Mouse (Mus musculus) lung, embryonic 14.5 days (tissue): Measurements from ENCODE around the gene Ulk4. TPM values are rescaled to one million over a fixed set of nuclear protein-coding genes. Genes with fewer than 3 reads are reported as not detected.

Experiments
- ATAC-seq: fragments of 200-750 bp; cut with Nextera tagmentation; 2 replicates; pipeline ENCODE4 v1.8.0; 2017; ENCODE audit warnings: mild to moderate bottlenecking, moderate TSS enrichment, moderate library complexity; ENCODE audit not compliant: insufficient read depth
- DNase-seq: peaks from one replicate; pipeline ENCODE4 v3.0.0-alpha.2; 2015
- H3K27ac ChIP-seq: fragments of 300-500 bp; sonication (generic); 2 replicates; pipeline ENCODE4 v1.5.1; 2014; ENCODE audit warnings: low read depth, mild to moderate bottlenecking, moderate library complexity
- H3K27me3 ChIP-seq: fragments of 300-500 bp; sonication (generic); 2 replicates; pipeline ENCODE4 v1.6.1; 2014; ENCODE audit warnings: low read length, control low read depth; ENCODE audit not compliant: insufficient read depth
- H3K36me3 ChIP-seq: fragments of 300-500 bp; sonication (generic); 2 replicates; pipeline ENCODE4 v1.6.1; 2014; ENCODE audit warnings: control low read depth; ENCODE audit not compliant: insufficient read depth
- H3K4me1 ChIP-seq: fragments of 300-500 bp; sonication (generic); 2 replicates; pipeline ENCODE4 v1.6.1; 2014; ENCODE audit warnings: antibody characterized with exemption, control low read depth; ENCODE audit not compliant: insufficient read depth
- H3K4me2 ChIP-seq: fragments of 300-500 bp; sonication (generic); 2 replicates; pipeline ENCODE4 v1.6.1; 2014; ENCODE audit warnings: mild to moderate bottlenecking
- H3K4me3 ChIP-seq: fragments of 300-500 bp; sonication (generic); 2 replicates; pipeline ENCODE4 v1.5.1; 2014; ENCODE audit warnings: low read depth, low read length
- H3K9ac ChIP-seq: fragments of 300-500 bp; sonication (generic); 2 replicates; pipeline ENCODE4 v1.6.1; 2014
- H3K9me3 ChIP-seq: fragments of 300-500 bp; sonication (generic); 2 replicates; pipeline ENCODE4 v1.6.1; 2016; ENCODE audit warnings: low read depth, low read length, control low read depth
- CTCF ChIP-seq: IDR thresholded peaks from 2 replicates; pipeline ENCODE4 v1.5.1; 2016; ENCODE audit warnings: antibody characterized with exemption, low read depth
- WGBS: fragments of 180-500 bp; shearing (Covaris S2); extraction: QIAGEN DNeasy Blood & Tissue Kit; methylation state at CpG from one replicate; pipeline ENCODE4 v1.1.7; 2014; 5-methylcytosine and 5-hydroxymethylcytosine counted together
- polyA plus RNA-seq: library from polyadenylated mRNA; unstranded; fragments of >200 nt; fragmentation: Nextera tagmentation; extraction: Ambion mirVana; gene quantifications from 2 replicates; pipeline ENCODE4 v1.2.1, GENCODE M21; 2014

Gene Ulk4
- polyA plus RNA-seq, 1 experiment from 2014 or later: 125 TPM

DNA sequence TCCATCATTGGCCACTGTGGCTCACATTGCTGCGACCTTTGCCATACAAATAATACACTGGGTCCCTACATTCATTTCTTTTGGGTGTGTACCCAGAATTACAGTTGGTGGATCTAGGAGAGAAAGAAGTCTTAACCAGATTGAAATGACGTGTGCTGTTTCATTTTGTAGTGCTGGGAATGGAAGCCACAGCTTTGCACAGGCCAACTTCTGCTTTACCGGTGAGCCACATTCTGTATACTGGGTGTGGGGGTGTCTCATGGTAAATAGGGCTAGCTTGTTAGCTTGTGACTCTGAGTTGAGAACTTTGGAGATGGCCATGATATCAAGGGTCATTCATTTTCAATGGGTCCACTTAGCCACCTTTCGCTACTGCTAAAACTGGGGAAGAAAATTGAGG is 28.5 kb upstream of the Ulk4 start:
- no peak for DNase-seq
- Histone ChIP-seq H3K4me2 (no peak overlapping the region), H3K36me3 (no peaks in the 10 kb centered on the region), H3K4me1 (no peaks in the 10 kb centered on the region), H3K9me3 (no peaks in the 10 kb centered on the region), H3K9ac (no peak overlapping the region), H3K27me3 (no peaks in the 10 kb centered on the region), H3K27ac (no peak overlapping the region), H3K4me3 (no peak overlapping the region)
- WGBS: 90% methylated on average over 4 of the region's 4 CpGs
- TF ChIP-seq CTCF: no peak
- no peak for ATAC-seq

DNA sequence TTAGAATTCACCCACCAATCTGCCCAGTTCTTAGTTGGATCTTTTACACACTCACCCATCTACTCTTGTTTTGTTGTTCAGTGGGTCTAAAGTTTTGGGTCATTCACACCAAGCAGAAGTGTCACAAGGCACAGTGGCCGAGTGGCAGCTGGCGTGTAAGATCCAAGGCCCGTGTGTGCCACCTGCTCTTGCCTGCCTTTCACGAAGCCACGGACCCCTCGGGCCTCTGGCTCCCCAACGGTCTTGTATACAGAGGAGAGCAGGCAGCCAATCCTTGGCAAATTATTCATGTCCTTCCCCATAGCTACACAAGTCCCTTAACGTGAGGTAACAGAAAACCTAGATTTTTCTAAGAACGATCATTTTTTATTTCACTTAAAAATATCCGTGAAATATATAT is 27.5 kb upstream of the Ulk4 start:
- Histone ChIP-seq H3K4me1 (peaks cover 5% of the 10 kb centered on the region; the same call in 1 of the 2 replicates), H3K9me3 (no peaks in the 10 kb centered on the region), H3K4me2 (no peak overlapping the region), H3K27ac (no peak overlapping the region), H3K4me3 (no peak overlapping the region), H3K36me3 (no peaks in the 10 kb centered on the region), H3K27me3 (no peaks in the 10 kb centered on the region), H3K9ac (no peak overlapping the region)
- ATAC-seq (no peak), DNase-seq (no peak)
- 81% methylated on average over 10 of the region's 10 CpGs for WGBS
- no peak for TF ChIP-seq CTCF

DNA sequence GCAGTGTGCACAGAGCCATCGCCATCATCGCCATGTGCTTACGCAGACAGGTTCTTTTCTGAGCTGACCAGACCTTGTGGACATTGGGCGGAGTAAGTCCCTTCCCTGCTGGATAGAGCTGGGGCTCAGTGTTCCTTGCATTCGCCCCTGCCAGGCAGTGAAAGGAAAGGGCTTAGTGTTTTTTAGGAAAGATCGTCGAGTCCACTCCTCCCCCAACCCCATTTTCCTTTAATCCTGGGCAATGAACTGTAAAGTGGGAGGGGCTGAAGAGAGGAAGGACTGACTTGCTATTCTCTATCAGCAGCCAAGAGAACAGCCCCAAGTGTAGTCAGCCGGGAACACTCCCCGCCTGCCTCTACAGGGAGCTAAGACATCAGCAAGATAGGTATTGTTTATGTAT is 26.8 kb upstream of the Ulk4 start:
- WGBS: 63% methylated on average over 9 of the region's 9 CpGs
- Histone ChIP-seq H3K4me3 (no peak overlapping the region), H3K27me3 (no peaks in the 10 kb centered on the region), H3K9me3 (no peaks in the 10 kb centered on the region), H3K9ac (no peak overlapping the region), H3K4me1 (peaks cover 13% of the 10 kb centered on the region), H3K27ac (no peak overlapping the region), H3K4me2 (no peak overlapping the region), H3K36me3 (no peaks in the 10 kb centered on the region)
- DNase-seq: no peak
- ATAC-seq: no peak
- no peak for TF ChIP-seq CTCF

DNA sequence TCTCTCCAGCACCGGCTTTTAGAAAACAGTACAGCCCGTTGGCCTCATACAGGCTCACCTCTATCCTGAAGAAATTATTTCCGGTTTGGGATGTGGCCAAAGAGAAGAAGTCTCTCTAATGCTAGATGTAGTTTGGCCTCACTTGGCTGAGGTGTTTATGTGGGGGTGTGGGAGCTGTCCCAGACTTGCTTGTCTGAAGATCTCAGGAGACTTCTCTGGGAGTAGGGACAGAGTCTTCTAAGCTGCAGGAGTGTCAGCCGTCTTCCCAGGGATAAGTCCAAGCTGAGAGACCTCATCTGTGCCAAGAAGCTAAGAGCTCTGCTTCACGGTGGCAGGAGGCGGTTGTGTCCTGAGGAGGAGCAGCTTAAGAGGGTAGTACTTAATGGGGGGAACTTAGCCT is 26.1 kb upstream of the Ulk4 start:
- Histone ChIP-seq H3K27me3 (no peaks in the 10 kb centered on the region), H3K27ac (peak overlapping the region; percentile 30; the same call in 1 of the 2 replicates), H3K9ac (no peak overlapping the region), H3K36me3 (no peaks in the 10 kb centered on the region), H3K4me1 (peaks cover 16% of the 10 kb centered on the region), H3K4me2 (no peak overlapping the region), H3K9me3 (no peaks in the 10 kb centered on the region), H3K4me3 (no peak overlapping the region)
- no peak for TF ChIP-seq CTCF
- DNase-seq (no peak), ATAC-seq (no peak)
- WGBS: 55% methylated on average over 6 of the region's 6 CpGs

DNA sequence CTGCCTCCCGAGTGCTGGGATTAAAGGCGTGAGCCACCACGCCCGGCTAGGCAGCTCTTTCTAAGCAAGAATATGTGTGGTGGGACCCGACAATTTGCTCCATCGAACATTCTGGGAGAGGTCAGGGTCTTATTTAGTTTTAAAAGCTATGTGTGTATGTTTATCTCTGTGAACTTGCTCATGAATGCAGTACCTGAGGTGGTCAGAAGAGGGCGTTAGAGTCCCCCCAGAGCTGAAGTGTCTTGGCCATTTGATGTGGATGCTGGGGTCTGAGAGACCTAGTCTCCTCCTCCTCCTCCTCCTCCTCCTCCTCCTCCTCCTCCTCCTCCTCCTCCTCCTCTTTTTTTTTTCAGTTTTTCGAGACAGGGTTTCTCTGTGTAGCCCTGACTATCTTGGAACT is 25.5 kb upstream of the Ulk4 start:
- DNase-seq: no peak
- no peak overlapping the region for H3K4me3 ChIP-seq
- no peak overlapping the region for H3K9ac ChIP-seq
- H3K27ac ChIP-seq: no peak overlapping the region
- H3K4me2 ChIP-seq: no peak overlapping the region
- no peak for ATAC-seq
- no peaks in the 10 kb centered on the region for H3K27me3 ChIP-seq
- WGBS: 84% methylated on average over 7 of the region's 8 CpGs
- H3K4me1 ChIP-seq: peaks cover 16% of the 10 kb centered on the region
- TF ChIP-seq CTCF: peak; percentile 45
- no peaks in the 10 kb centered on the region for H3K9me3 ChIP-seq
- H3K36me3 ChIP-seq: no peaks in the 10 kb centered on the region

DNA sequence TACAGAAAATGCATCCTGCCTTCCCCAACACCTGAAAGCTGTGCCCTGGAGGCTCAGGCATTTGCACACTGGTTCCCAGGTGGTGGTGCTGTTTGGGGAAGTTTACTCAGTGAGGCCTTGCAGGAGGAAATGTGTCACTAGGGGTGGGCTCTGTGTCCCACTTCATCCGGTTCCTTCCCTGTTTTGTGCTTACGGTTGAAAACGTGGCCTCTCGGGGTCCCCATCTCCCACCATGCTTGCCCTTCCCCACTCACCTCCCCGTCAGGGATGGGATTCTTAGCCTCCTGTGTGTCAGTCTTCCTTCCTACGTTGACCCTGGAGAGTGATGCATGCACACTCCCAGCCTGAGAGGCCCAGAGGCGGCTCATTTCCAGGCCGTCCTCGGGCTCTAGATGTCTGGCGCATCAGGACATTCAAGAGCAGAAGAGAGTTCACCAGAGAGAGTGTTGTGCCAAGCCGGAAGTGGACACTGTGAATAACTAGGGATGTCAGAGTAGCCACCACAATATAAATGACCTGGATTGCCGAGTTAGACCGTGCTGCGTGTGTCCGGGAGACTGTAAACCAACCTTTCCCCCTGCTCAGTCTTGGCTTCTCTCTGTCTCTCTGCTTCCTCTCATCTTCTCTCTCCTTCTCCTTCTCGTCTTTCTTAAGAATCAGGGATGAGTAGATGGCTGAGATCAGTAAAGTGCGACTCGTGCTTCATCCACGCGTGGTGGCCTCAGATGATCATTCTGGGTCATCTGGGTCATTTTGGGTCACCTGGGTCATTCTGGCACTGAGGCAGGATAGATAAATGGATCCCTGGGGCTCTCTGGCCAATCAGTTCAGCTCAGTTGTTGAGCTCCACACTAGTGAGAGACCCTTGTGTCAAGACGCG is 24.3 kb upstream of the Ulk4 start:
- H3K27ac ChIP-seq: peak overlapping the region; percentile 20; the same call in 1 of the 2 replicates
- no peaks in the 10 kb centered on the region for H3K27me3 ChIP-seq
- no peaks in the 10 kb centered on the region for H3K36me3 ChIP-seq
- H3K9me3 ChIP-seq: no peaks in the 10 kb centered on the region
- no peak overlapping the region for H3K9ac ChIP-seq
- WGBS: 70% methylated on average over 22 of the region's 22 CpGs
- H3K4me2 ChIP-seq: no peak overlapping the region
- H3K4me3 ChIP-seq: no peak overlapping the region
- no peak for TF ChIP-seq CTCF
- DNase-seq (no peak), ATAC-seq (no peak)
- H3K4me1 ChIP-seq: peaks cover 16% of the 10 kb centered on the region

DNA sequence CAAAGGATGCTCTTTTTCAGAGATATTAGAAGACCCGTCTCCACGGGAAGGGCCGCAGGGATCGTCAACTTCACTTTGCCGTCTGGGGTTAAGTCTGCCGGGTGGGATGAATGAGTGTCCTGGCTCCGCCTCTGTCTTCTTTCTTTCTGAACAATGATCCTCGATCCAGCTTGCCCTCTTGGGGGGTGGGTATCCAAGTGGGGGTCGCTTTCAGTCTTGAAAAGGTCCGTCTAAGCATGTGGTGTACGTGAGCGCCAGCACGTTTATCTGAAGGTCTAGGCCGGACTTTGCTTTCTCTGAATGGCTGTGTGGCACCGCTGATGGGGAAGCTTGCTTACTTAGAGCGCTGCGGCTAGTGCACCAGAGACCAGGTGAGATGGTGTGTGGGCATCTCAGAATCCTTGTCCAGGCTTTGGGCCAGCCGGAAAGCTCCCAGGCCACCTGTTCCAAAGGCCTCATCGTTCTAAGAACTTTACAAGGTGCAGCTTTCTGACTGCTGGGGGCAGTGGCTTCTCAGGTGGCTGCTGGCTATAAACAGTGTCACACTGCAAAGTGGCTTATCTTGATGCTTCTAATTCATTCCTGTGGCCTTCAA is 23.1 kb upstream of the Ulk4 start:
- Histone ChIP-seq H3K27me3 (no peaks in the 10 kb centered on the region), H3K27ac (no peak overlapping the region), H3K9me3 (no peaks in the 10 kb centered on the region), H3K36me3 (no peaks in the 10 kb centered on the region), H3K4me2 (peak overlapping the region; percentile 93), H3K9ac (no peak overlapping the region), H3K4me3 (no peak overlapping the region), H3K4me1 (peaks cover 16% of the 10 kb centered on the region)
- ATAC-seq (no peak), DNase-seq (no peak)
- WGBS: 57% methylated on average over 19 of the region's 19 CpGs
- TF ChIP-seq CTCF: no peak
